Mouse (Mus musculus) liver, adult (tissue): Measurements from ENCODE around the gene Tceal7.
"Not testable (repeated sequence)": the region's sequence is repeated elsewhere in the genome, so short reads cannot be mapped to it uniquely, and the experiment has no call there.

Experiments
- GATA4 ChIP-seq: IDR thresholded peaks from 2 replicates; pipeline ENCODE4 v1.6.1; 2014; ENCODE audit warnings: mild to moderate bottlenecking, low read length; ENCODE audit not compliant: insufficient replicate concordance

Gene Tceal7

GRCm38 (mm10) chrX:136223714-136224113, 9.1 kb downstream of the Tceal7 start:
- TF ChIP-seq GATA4 = no peak

- no peak for TF ChIP-seq GATA4
These were observed 13.2 kb downstream of the Tceal7 start for GRCm38 (mm10) chrX:136227768-136228167.

- TF ChIP-seq GATA4 = no peak
These were observed 23.5 kb downstream of the Tceal7 start for GRCm38 (mm10) chrX:136238118-136238517.

GRCm38 (mm10) chrX:136243181-136243580, 28.6 kb downstream of the Tceal7 start:
- no peak for TF ChIP-seq GATA4

- TF ChIP-seq GATA4 = no peak
These were observed 30.1 kb downstream of the Tceal7 start, which contains the start of gene Tceal9 for GRCm38 (mm10) chrX:136244574-136245229. TSS of gene Tceal9 (plus strand) at chrX:136245079.

GRCm38 (mm10) chrX:136245521-136246071, 31.0 kb downstream of the Tceal7 start:
- no peak for TF ChIP-seq GATA4

GRCm38 (mm10) chrX:136248811-136249210, 34.2 kb downstream of the Tceal7 start:
- TF ChIP-seq GATA4 = no peak

GRCm38 (mm10) chrX:136249671-136250070, 35.1 kb downstream of the Tceal7 start:
- TF ChIP-seq GATA4 = no peak

- no peak for TF ChIP-seq GATA4
These were observed 37.6 kb downstream of the Tceal7 start for GRCm38 (mm10) chrX:136252023-136252729.

GRCm38 (mm10) chrX:136267720-136268119, 53.1 kb downstream of the Tceal7 start:
- TF ChIP-seq GATA4 = no peak

GRCm38 (mm10) chrX:136268173-136268572, 53.6 kb downstream of the Tceal7 start:
- no peak for TF ChIP-seq GATA4

- not testable (repeated sequence) for TF ChIP-seq GATA4
These were observed 55.3 kb downstream of the Tceal7 start, which contains the start of gene Bex3 for GRCm38 (mm10) chrX:136269743-136270392. TSS of gene Bex3 (plus strand) at chrX:136270253.

- TF ChIP-seq GATA4 = no peak
These were observed 60.0 kb downstream of the Tceal7 start for GRCm38 (mm10) chrX:136274542-136274941.

- TF ChIP-seq GATA4 = no peak
These were observed 60.8 kb downstream of the Tceal7 start for GRCm38 (mm10) chrX:136275386-136275785.
